Mouse (Mus musculus) megakaryocyte-erythroid progenitor cell, adult 5-6 weeks (primary cell): ENCODE data around the gene Tigd3. TPM values are rescaled to one million over a fixed set of nuclear protein-coding genes. Genes with fewer than 3 reads are reported as not detected.

Experiments used
- ATAC-seq: replicated peaks from 2 replicates; pipeline ENCODE4 v1.8.0; 2016; ENCODE audit warnings: mild to moderate bottlenecking, inconsistent platforms; ENCODE audit not compliant: severe bottlenecking, poor library complexity, low FRiP score, low TSS enrichment
- total RNA-seq, 2 experiments: library from RNA; stranded (forward) in 1 of 2; stranded (reverse) in 1 of 2; fragments of 200-1000, 215-1000 nt in 1 of 2; fragments of >200 nt in 1 of 2; fragmentation: Nextera tagmentation in 1 of 2; gene quantifications; 2 replicates each; pipeline ENCODE4 v1.2.3; 2014 to 2017

The Tigd3 gene
- total RNA-seq, 2 experiments from 2014 or later = 2.2 to 5.9 TPM

- ATAC-seq = 0 out of 2 replicates have a peak, but pooled peaks have one; percentile 14
Measured at GRCm38 (mm10) chr19:5851481-5851971, 42.4 kb downstream of the Tigd3 start.

- no peak for ATAC-seq
Measured at GRCm38 (mm10) chr19:5850860-5851259, 43.1 kb downstream of the Tigd3 start.

- ATAC-seq = peak; percentile 41
Measured at GRCm38 (mm10) chr19:5849843-5850527, 44.0 kb downstream of the Tigd3 start.

GRCm38 (mm10) chr19:5848826-5849672 lies 44.9 kb downstream of the Tigd3 start:
- ATAC-seq = no peak

- peak; percentile 17; the same call in 1 of the 2 replicates for ATAC-seq
Measured at GRCm38 (mm10) chr19:5848032-5848825, 45.7 kb downstream of the Tigd3 start.

GRCm38 (mm10) chr19:5847306-5847796 lies 46.6 kb downstream of the Tigd3 start:
- no peak for ATAC-seq

- 0 out of 2 replicates have a peak, but pooled peaks have one; percentile 6 for ATAC-seq
Measured at GRCm38 (mm10) chr19:5846557-5847305, 47.2 kb downstream of the Tigd3 start.

GRCm38 (mm10) chr19:5846154-5846553 lies 47.8 kb downstream of the Tigd3 start:
- no peak for ATAC-seq

GRCm38 (mm10) chr19:5845319-5846135 lies 48.4 kb downstream of the Tigd3 start:
- peak; percentile 35 for ATAC-seq

- ATAC-seq = peak; percentile 1; the same call in 1 of the 2 replicates
Measured at GRCm38 (mm10) chr19:5844831-5845318, 49.1 kb downstream of the Tigd3 start.

- ATAC-seq = peak; percentile 12
Measured at GRCm38 (mm10) chr19:5843781-5844691, 49.9 kb downstream of the Tigd3 start.

- no peak for ATAC-seq
Measured at GRCm38 (mm10) chr19:5842785-5843730, 50.9 kb downstream of the Tigd3 start.

GRCm38 (mm10) chr19:5841999-5842784 lies 51.8 kb downstream of the Tigd3 start:
- no peak for ATAC-seq

GRCm38 (mm10) chr19:5841389-5841946 lies 52.5 kb downstream of the Tigd3 start:
- ATAC-seq = no peak
